Mouse (Mus musculus): ENCODE results near the gene Zswim8.

GRCm38 (mm10) chr14:20694884-20695760, 12.2 kb upstream of the Zswim8 start, which contains the start of gene Fut11:
- TF ChIP-seq EP300 (optimal IDR thresholded peaks at IDR 0.05), result no peak
- no peak for TF ChIP-seq CTCF (IDR thresholded peaks at IDR 0.05; ENCODE audit: low read depth)
